Mouse (Mus musculus): ENCODE results near the gene Gpn1. TPM values are rescaled to one million over a fixed set of nuclear protein-coding genes. Genes with fewer than 3 reads are reported as not detected.

The Gpn1 gene
- 33.0 TPM for polyA plus RNA-seq (2017; shearing (Covaris generic))

DNA sequence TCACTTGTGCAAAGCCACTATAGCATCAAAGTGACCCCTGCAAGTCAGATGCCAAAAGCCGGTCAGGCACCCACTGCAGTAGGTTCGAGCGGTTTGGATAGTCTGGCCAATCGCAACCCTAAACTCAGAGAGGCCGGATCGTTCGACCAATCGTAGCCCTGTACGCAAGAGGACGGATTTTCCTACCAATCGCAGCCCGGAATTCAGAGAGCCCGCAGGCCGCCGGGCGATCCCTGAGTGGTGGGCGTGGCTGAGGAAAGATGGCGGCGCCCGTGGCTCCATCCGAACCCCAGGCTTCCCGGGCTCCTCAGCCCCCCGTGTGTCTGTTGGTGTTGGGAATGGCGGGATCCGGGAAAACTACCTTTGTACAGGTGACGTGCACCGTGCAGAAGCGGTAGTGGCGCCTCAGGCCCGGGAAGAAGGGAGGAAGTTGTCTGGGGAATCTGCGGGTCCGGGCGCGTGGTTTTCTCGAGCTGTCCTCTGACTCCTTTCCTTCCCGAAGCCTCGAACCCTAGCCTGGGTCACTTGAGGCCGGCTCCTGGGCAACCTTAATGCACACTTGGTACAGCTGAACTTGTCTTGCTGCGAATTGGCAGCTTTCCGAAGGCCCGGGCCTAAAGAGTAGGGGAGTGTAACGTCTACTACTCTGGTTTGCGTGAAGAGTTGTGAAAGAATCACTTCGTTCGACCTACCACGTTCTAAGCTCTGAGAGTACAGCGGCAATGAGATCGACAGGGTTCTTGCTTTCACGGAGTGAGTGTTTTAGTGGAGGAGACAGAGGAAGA is at the start of gene Gpn1:
Gene Gpn1 (plus strand): TSS at position 229 of the 785 bp plus-strand sequence.

DNA sequence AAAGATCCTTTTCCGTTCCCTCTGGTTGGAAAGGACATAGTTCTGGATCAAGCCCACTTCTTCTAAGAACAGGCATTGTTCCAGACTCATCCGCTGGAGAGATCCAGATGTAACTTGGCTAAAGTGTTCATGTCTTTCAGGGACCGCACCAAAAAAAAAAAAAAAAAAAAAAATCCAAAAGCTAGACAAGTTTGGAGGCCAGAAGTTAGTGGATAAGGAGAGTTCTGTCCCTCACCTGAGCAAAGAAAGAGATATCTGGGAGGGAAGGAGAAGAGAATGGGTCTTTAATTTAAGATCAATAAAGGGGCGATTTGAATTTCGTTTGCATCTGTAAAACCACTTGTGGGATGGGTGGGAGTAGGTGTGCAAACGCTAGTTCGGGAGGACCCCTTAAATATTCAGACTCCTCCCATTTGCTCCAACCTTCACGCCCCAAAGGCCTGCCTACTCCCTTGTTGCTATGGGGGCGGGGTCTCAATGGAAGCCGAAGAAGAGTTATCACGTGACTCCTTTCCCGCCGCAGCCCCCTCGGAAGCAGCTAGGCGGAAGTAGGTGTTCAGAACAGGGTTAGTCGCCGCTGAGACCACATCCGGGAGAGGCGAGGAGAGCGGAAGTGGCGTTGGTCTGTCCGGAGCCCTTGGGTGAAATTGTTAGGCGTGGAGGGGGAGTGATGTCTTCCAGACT is 42.5 kb upstream of the Gpn1 start, which contains the start of gene Zfp512:
Gene Zfp512 (plus strand): TSS at position 554 of the 684 bp plus-strand sequence.

DNA sequence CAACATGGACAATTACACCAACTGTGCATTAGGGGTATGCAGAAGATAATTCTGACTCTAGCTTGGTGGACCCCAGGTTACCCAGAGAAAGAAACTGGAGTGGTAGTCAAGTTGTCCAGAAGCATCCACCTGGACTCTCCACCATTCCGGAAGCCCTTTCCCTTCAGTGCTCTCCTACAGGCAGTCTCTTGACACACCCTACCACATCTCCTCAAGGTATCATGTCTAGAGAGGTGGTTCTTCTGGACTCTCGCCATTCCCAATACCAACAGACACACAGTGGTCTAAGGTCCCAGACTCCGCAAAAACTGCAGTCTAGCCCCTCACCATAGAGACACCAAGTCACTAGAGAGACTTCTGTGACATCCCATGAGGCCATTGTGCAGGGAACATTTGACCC is 9.1 kb upstream of the Gpn1 start, which contains the start of gene 4930548H24Rik:
Gene 4930548H24Rik (plus strand): TSS at position 301 of the 400 bp plus-strand sequence.

DNA sequence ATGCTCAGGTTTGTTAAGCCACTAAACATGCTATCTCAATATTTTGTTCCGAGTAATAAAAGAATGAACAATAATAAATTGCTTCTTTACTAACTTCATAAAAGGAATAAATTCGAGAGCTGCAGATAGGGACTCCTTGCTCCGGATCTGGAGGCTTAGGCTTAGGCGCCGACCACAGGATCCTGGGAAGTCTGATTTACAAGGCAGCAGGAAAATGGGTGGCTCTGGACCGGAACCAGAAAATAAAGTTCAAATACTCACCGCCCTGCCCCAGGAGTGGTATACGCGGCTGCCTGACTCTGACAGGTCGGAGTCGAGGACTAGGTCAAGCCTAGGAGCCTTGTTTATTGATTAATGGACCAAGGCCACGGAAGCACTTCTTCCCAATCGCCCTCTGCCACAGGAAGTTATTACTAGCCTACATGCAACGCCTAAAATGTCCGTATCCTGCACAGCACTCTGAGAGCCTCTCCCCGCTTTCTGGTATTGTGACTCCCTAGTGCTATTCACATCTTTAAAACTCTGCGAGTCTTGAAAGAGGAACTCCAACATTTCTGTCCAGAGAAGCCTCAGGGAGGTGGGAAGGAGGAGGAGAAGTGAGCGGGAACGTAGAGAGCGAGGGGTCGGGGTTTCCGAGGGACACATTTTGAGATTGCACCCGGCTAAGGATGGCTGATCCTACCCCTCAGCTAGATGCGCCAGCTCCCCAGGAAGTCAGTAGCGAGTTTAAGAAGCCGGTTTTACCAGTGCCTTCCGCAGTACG is 32.0 kb downstream of the Gpn1 start, which contains the start of gene Slc4a1ap:
Gene Slc4a1ap (plus strand): TSS at position 642 of the 763 bp plus-strand sequence.

DNA sequence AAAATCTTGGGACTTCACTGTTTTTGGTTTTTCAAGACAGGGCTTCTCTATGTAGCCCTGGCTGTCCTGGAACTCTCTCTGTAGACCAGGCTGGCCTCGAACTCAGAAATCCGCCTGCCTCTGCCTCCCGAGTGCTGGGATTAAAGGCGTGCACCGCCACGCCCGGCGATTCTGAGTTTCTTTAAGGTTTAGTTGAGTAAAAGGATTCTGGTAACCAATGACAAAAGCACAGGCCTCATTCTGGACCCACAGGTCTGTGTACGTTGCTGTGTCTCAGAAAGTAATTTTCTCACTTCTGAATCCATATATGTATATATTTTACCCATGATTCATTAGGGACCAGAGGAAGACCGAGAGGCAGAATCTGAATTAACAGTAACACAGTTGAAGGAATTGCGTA is 33.2 kb downstream of the Gpn1 start, which contains the start of gene Supt7l:
Gene Supt7l (minus strand): TSS at position 101 of the 400 bp plus-strand sequence.

Other genes with a start within 250 kb of the Gpn1 start
- 29.2 TPM for gene Krtcap3, start 243.1 kb upstream of the Gpn1 start, polyA plus RNA-seq (2017; shearing (Covaris generic))
- gene Ift172, start 203.6 kb upstream of the Gpn1 start, polyA plus RNA-seq (2017; shearing (Covaris generic)) = 11.4 TPM
- 3.8 TPM for gene Fndc4, start 198.7 kb upstream of the Gpn1 start, polyA plus RNA-seq (2017; shearing (Covaris generic))
- 0.80 TPM for gene Gckr, start 197.3 kb upstream of the Gpn1 start, polyA plus RNA-seq (2017; shearing (Covaris generic))
- 26.9 TPM for gene Zfp512, start 42.3 kb upstream of the Gpn1 start, polyA plus RNA-seq (2017; shearing (Covaris generic))
- gene 4930548H24Rik, start 9.0 kb upstream of the Gpn1 start, polyA plus RNA-seq (2017; shearing (Covaris generic)) = 0.45 TPM
- 56.8 TPM for gene Slc4a1ap, start 32.3 kb downstream of the Gpn1 start, polyA plus RNA-seq (2017; shearing (Covaris generic))
- 13.4 TPM for gene Supt7l, start 33.1 kb downstream of the Gpn1 start, polyA plus RNA-seq (2017; shearing (Covaris generic))
- 212 TPM for gene Mrpl33, start 102.2 kb downstream of the Gpn1 start, polyA plus RNA-seq (2017; shearing (Covaris generic))
- 15.3 TPM for gene Rbks, start 202.9 kb downstream of the Gpn1 start, polyA plus RNA-seq (2017; shearing (Covaris generic))
- gene Babam2, start 202.9 kb downstream of the Gpn1 start, polyA plus RNA-seq (2017; shearing (Covaris generic)) = 51.0 TPM

Data from effector memory CD4-positive, alpha-beta T cell, adult 7 months (primary cell).